Mouse (Mus musculus) Patski (cell line): ENCODE results near the gene Ptpa. TPM values are rescaled to one million over a fixed set of nuclear protein-coding genes. Genes with fewer than 3 reads are reported as not detected.

Experiments
- ATAC-seq: fragments of 100-300 bp; one replicate; pipeline ENCODE4 v1.8.0; 2021
- CTCF ChIA-PET: fragments of 350-600 bp; sonication (Branson Sonifier 250); formaldehyde crosslinking; loops from one replicate; lab custom pipeline; 2022; ENCODE audit warnings: inconsistent platforms; lab: Charles Lee
- POLR2A ChIA-PET: fragments of 350-600 bp; sonication (Branson Sonifier 250); formaldehyde crosslinking; loops from one replicate; lab custom pipeline; 2022; ENCODE audit warnings: antibody characterized with exemption, inconsistent platforms; lab: Charles Lee
- DNase-seq: peaks from one replicate; pipeline ENCODE4 v3.0.0-alpha.2; 2011; ENCODE audit warnings: low read depth, low spot score
- H3K27me3 ChIP-seq: fragments of 371-371 bp; one replicate; pipeline ENCODE4 v1.5.1; 2021
- CTCF ChIP-seq: fragments of 100-300 bp; IDR thresholded peaks from one replicate; pipeline ENCODE4 v1.5.1; 2021
- in situ Hi-C: fragments of 300-500 bp; cut with MboI; formaldehyde crosslinking; loops from 3 replicates; pipeline ENCODE4 v1.11.1; 2018; ENCODE audit warnings: low pct_unique_long_range_greater_than_20kb, mixed read lengths
- polyA plus RNA-seq: library from polyadenylated mRNA; unstranded; gene quantifications from one replicate; pipeline ENCODE4 v1.2.3, GENCODE M21; 2021

Ptpa gene
- polyA plus RNA-seq, 1 experiment from 2014 or later = 165 TPM

DNA sequence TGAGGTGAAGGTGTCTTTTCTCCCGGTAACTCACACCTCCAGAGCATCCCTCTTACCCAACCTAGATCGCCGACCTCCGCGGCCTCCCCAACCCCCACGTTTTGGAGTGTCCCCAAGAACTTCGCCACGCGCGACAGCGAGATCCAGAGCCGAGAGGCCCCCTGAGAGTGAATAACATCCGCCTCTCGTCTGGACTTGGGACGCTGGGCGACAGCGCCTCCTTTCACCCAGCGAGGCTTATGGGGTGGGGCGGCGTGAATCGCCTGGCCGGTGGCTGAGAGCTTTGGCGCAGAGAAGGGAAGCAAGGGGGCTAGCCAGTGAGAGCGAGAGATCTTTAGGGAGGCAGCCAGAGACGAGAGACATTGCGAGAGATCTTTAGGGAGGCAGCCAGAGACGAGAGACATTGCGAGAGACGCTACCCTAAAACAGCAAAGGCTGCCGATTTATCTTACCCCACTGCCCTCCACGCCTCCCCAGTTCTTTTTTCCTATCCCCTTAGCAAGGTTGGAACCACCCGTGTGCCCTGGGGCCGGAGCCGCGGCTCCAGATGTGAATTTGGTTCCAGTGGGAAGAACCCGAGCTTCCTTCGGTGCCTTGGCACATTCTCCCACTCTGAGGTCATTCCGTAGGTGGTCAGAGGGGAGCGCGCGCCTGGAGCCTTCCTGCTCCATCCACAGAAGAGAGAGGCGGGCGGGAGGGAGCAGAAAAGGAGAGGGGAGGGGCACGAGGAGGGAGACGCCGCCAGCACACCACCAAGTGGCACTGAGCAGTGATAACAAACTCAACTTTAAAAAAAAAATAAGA lies 54.5 kb downstream of the Ptpa start:
- no peak for ATAC-seq
- no peaks in the 10 kb centered on the region for H3K27me3 ChIP-seq
- in situ Hi-C loops = loop anchor here (5.0 kb wide), 2 partner anchors 33 to 247 kb away; no protein-coding TSS in a partner anchor
- ChIA-PET POLR2A (interaction anchor here (0.6 to 7.5 kb wide), 23 partner anchors 10 to 325 kb away, joined by 3 to 65 read pairs (median 4); partner anchors contain the start of gene Cstad), CTCF (interaction anchor here (0.7 to 9.3 kb wide), 9 partner anchors 25 to 320 kb away, joined by 3 to 131 read pairs (median 4); no protein-coding TSS in a partner anchor)
- DNase-seq = no peak
- TF ChIP-seq CTCF = no peak

DNA sequence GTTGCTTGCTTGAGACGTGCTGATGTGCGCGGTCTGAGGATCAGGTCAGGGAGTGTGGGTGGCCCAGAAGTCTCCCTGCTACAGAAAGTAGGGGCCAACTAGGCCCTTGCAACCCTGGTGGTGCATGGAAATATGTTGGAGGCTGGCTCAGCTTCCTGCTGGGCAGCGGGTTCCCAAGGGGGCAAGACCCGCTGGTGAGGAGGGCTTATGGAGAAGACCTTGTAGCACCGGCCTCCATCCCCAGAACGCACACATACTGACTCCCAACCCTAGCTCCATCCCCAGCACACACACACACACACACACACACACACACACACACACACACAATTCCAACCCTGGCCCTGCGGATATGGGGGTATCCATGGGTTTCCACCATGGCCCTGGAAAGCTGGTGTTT lies 55.2 kb downstream of the Ptpa start:
- no peaks in the 10 kb centered on the region for H3K27me3 ChIP-seq
- ATAC-seq (no peak), DNase-seq (no peak)
- ChIA-PET CTCF (interaction anchor here (1.4 to 9.3 kb wide), 4 partner anchors 26 to 246 kb away, joined by 4 to 131 read pairs (median 10); no protein-coding TSS in a partner anchor), POLR2A (interaction anchor here (0.6 to 7.5 kb wide), 11 partner anchors 21 to 680 kb away, joined by 3 to 65 read pairs (median 5); partner anchors contain the start of gene Cstad)
- no peak for TF ChIP-seq CTCF
- in situ Hi-C loops = loop anchor here (5.0 kb wide), 2 partner anchors 34 to 246 kb away; no protein-coding TSS in a partner anchor

DNA sequence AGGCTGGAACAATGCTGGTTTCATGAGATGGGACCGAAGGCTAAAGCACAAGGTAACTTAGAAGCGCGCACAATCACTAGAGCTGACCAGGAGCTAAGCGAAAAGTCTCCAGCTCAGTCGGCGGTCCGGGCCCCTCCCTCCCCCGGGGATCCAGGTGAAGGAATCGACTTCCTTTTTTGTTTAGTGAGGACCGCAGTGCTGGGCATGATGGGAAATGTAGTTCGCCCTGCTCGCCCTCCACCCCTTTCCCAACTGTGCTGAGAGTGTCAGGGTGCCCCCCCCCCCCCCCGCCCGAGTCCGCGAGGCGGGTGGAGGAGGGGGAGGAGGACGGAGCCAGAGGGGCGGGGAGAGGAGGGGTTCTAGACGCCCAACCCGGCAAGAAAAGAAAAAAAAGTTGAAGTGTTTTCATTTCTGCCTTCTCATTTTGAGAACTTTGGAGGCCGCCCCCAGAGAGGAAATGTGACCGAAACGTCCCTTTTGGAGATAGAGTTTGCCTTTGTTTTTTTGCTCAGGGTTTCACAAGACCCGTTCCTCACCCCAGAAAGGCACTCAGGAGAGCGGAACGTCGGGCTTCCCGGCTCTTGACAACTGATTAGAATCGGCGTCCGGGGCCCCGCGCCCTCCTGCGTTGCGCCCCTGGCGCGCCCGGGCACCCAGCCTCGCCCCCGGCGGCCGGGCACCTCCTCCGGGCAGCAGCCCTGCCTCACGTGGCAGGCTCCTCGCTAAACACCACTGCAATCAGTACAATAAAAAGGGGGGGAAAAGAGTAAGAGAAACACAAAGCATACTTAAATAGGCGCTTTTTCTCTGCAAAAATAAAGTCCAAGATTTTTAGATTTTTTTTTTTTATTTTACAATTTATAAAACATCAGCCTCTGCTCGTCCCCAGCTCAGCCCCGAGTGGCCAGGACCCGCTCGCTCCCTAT lies 56.2 kb downstream of the Ptpa start:
- ChIA-PET POLR2A (interaction anchor here (0.5 to 7.5 kb wide), 16 partner anchors 27 to 679 kb away, joined by 3 to 65 read pairs (median 4); partner anchors contain the start of gene Cstad), CTCF (interaction anchor here (1.0 to 9.3 kb wide), 4 partner anchors 32 to 323 kb away, joined by 3 to 131 read pairs (median 9); no protein-coding TSS in a partner anchor)
- no peaks in the 10 kb centered on the region for H3K27me3 ChIP-seq
- DNase-seq (no peak), ATAC-seq (peak; percentile 13)
- in situ Hi-C loops = loop anchor here (5.0 kb wide), 2 partner anchors 35 to 245 kb away; no protein-coding TSS in a partner anchor
- no peak for TF ChIP-seq CTCF

DNA sequence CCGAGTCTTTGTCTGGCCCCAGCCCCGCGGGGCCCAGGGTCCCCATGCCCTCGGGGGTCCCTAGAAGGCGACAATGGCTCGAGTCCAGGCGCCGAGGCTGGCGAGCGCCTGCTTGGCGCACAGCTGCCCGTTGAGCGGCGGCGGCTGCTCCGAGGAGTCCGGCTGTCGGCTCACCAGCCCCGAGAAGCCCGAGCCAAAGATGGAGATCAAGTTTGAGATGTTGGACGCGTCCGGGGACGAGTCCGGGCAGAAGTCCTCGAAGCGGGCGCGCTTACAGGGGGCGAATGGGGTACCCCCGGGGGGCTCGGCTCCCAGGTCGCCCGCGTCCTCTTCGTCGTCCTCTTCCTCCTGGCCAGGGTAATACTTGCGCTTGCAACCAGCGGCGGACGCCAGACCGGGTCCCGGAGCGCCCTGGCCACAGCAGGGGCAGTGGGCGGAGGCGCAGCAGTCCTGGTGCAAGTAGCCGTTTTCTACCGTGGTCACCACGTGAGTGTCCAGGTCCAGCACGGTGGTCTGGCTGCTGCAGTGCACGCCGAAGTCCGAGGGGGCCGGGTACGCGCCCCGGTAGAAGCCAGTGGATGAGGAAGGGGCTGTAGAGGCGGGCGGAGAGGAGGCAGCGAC lies 57.0 kb downstream of the Ptpa start:
- H3K27me3 ChIP-seq = no peaks in the 10 kb centered on the region
- ChIA-PET POLR2A (interaction anchor here (0.7 to 7.5 kb wide), 18 partner anchors 11 to 333 kb away, joined by 3 to 65 read pairs (median 5); partner anchors contain the start of gene Cstad), CTCF (interaction anchor here (1.0 kb wide), 1 partner anchor 322 kb away, joined by 3 read pairs; no protein-coding TSS in a partner anchor)
- DNase-seq (no peak), ATAC-seq (no peak)
- TF ChIP-seq CTCF = no peak
- in situ Hi-C loops = loop anchor here (5.0 kb wide), 2 partner anchors 36 to 244 kb away; no protein-coding TSS in a partner anchor

DNA sequence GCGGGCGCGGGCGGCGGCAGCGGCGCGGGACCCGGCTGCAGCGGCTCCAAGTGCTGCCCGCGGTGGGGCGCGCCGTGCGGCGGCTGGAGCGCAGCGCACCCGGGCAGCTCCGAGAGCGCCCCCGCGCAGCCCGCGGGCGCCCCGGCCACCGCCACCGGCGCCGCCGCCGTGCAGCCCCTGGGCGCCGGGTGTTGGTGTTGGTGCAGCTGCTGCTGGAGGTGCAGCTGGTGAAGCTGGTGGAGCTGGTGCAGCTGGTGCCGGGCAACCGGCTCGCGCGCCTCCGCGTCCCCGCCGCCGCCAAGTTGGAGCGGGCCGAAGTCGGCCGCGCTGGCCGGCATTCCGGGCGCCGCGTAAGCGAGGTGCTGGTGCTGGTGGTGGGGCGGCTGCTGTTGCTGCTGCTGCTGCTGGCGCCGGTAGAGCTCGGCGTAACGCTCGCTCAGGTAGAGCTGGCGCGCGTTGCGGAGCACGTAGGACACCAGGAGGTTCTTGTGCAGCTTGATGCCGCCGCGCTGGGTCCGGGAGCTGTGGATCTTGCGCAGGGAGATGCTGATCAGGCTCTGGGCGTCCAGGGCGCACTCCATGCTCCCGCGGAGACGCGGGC lies 57.7 kb downstream of the Ptpa start:
- CTCF ChIA-PET = no interaction called here

DNA sequence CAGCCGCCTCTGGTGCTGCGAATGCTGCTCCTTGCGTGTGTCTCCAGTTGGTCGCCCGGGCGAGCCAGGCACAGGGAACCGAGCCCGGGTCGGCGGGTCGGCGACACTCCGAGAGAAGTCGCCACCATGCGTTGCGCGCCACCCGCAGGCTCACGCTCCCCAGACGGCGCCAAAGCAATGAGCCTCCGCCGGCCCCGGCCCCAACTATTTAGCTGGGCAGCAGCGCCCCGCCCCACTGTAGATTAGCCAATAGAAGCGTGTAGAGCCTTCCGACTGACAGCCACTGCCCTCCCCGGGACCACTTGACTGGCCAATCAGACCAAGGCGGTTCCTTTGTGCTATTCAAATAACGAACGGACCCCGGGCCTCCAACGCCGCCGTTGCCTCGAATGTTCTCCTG lies 58.2 kb downstream of the Ptpa start, which contains the start of gene Ier5l:
TSS of gene Ier5l (minus strand) at position 181 of the 400 bp plus-strand sequence.
- POLR2A ChIA-PET = interaction anchor here (0.6 to 7.5 kb wide), 20 partner anchors 10 to 434 kb away, joined by 3 to 65 read pairs (median 6); partner anchors contain the start of gene Cstad
- no peak for DNase-seq
- ATAC-seq = peak; percentile 66
- CTCF ChIA-PET = no interaction called here
- no peak for TF ChIP-seq CTCF
- no peaks in the 10 kb centered on the region for H3K27me3 ChIP-seq
- in situ Hi-C loops = loop anchor here (5.0 kb wide), 2 partner anchors 37 to 243 kb away; no protein-coding TSS in a partner anchor

More for the DNA sequence above, 57.7 kb downstream of the Ptpa start:
- in situ Hi-C loops = loop anchor here (5.0 kb wide), 2 partner anchors 36 to 244 kb away; no protein-coding TSS in a partner anchor
- POLR2A ChIA-PET = interaction anchor here (0.5 to 7.5 kb wide), 23 partner anchors 11 to 434 kb away, joined by 3 to 65 read pairs (median 5); partner anchors contain the start of gene Cstad
- no peaks in the 10 kb centered on the region for H3K27me3 ChIP-seq
- no peak for TF ChIP-seq CTCF
- peak; percentile 3 for ATAC-seq
- DNase-seq = no peak

DNA sequence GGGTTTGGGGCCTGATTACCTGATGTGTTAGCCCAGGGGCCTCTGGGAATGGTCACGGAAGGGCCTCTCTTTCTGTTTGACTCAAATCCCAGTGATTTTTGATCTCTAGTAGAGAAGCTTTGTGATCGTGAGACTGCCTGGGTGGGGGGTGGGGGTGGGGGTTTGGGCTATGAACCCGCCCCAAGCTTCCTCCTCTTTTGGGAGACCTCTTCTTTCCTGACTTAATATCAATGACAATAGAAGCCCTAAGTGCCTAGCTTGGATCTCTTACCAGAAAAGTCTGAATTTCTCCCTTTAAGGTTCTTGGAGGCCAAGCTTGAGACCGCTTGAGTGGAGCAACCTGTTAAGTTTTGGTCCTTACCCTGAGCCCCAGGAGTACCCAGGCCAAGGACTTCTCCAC lies 58.9 kb downstream of the Ptpa start:
- no peaks in the 10 kb centered on the region for H3K27me3 ChIP-seq
- ChIA-PET CTCF (interaction anchor here (1.2 kb wide), 1 partner anchor 23 kb away, joined by 3 read pairs; no protein-coding TSS in a partner anchor), POLR2A (interaction anchor here (0.6 to 7.5 kb wide), 7 partner anchors 9 to 234 kb away, joined by 3 to 65 read pairs (median 13); partner anchors contain the start of gene Cstad)
- no peak for TF ChIP-seq CTCF
- DNase-seq = no peak
- in situ Hi-C loops = loop anchor here (5.0 kb wide), 2 partner anchors 37 to 243 kb away; no protein-coding TSS in a partner anchor
- no peak for ATAC-seq

DNA sequence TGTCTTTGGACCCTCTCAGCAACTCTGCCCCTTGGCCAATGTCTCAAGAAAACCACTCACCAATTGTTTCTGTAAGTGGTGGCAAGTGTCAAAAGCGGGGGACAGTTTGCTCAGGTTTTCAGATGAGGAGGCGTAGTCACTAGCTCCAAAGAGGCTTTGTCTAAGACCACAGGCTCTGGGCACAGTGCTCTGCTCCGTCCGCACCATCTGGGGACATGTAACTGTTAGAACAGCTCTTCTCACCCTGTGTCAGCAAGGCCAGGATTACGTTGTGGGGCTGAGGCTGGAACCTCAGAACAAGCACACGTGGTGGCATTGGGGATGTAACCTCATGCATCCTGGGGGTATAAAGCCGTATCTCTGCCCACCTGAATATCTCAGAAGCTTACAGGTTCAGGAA lies 59.6 kb downstream of the Ptpa start:
- ChIA-PET CTCF (interaction anchor here (1.2 kb wide), 1 partner anchor 22 kb away, joined by 3 read pairs; no protein-coding TSS in a partner anchor), POLR2A (interaction anchor here (2.0 to 7.5 kb wide), 3 partner anchors 12 to 119 kb away, joined by 4 to 65 read pairs (median 10); partner anchors contain the start of gene Cstad)
- in situ Hi-C loops = no loop called here
- no peak for TF ChIP-seq CTCF
- no peaks in the 10 kb centered on the region for H3K27me3 ChIP-seq
- no peak for ATAC-seq
- DNase-seq = no peak
